Comparison of ENCODE assay signal across 9 mouse cellular contexts in genomic region chr1:171826164-171826563, GRCm38 (mm10). TPM values are rescaled to one million over a fixed set of nuclear protein-coding genes. Genes with fewer than 3 reads are reported as not detected.
A peak's percentile ranks its signal among the peaks of the same experiment; 100 is the strongest.
DNase-seq lines count a peak whose midpoint lies in the region; ATAC-seq and TF ChIP-seq lines count a peak whose summit lies in the region.
"Had no signal": no experiment of that assay in that cellular context is flagged by ENCODE, and none has a peak within 500 bp of the region (broad histone marks: within the 10 kb centered on the region; RNA-seq: fewer than 3 reads in every experiment).

No protein-coding gene starts in this region.

- TF ChIP-seq EP300 in stomach, postnatal 0 days (optimal IDR thresholded peaks at IDR 0.05): no peak

- H3K4me3 ChIP-seq in heart, embryonic 10.5 days: no peak overlapping the region
- no peak overlapping the region for H3K4me3 ChIP-seq in midbrain, embryonic 14.5 days (replicated peaks; ENCODE audit: low read depth, low read length)
- H3K4me3 ChIP-seq in midbrain, embryonic 15.5 days: no peak overlapping the region
- no peak overlapping the region for H3K4me3 ChIP-seq in cortical plate, adult 2 months (ENCODE audit: insufficient read depth, low read length)
- no peak overlapping the region for H3K4me3 ChIP-seq in stomach, postnatal 0 days (ENCODE audit: low read depth, low read length)
- H3K4me3 ChIP-seq in intestine, embryonic 16.5 days (ENCODE audit: low read length): no peak overlapping the region

- H3K27me3 ChIP-seq in heart, embryonic 10.5 days (ENCODE audit: insufficient read depth, poor library complexity, severe bottlenecking): no peaks in the 10 kb centered on the region
- no peaks in the 10 kb centered on the region for H3K27me3 ChIP-seq in midbrain, embryonic 14.5 days (ENCODE audit: control insufficient read depth, insufficient read depth, low read length)
- no peaks in the 10 kb centered on the region for H3K27me3 ChIP-seq in midbrain, embryonic 15.5 days (replicated peaks)
- no peaks in the 10 kb centered on the region for H3K27me3 ChIP-seq in stomach, postnatal 0 days (ENCODE audit: control insufficient read depth, insufficient read depth, low read length)
- H3K27me3 ChIP-seq in intestine, embryonic 16.5 days (replicated peaks; ENCODE audit: control insufficient read depth, insufficient read depth, low read length): no peaks in the 10 kb centered on the region

- peak; percentile 13 to 19 for DNase-seq in heart, adult 18-20 months
- DNase-seq in heart, embryonic 10.5 days (ENCODE audit: low spot score): no peak
- peak; percentile 68 for DNase-seq in midbrain, embryonic 14.5 days
- DNase-seq in stomach, postnatal 0 days (ENCODE audit: low spot score): no peak
- no peak for DNase-seq in heart, postnatal 4 days
- DNase-seq: right cerebral cortex, postnatal 4 days had no signal

- H3K4me2 ChIP-seq in midbrain, embryonic 14.5 days (ENCODE audit: low read length): no peak overlapping the region
- no peak overlapping the region for H3K4me2 ChIP-seq in midbrain, embryonic 15.5 days
- H3K4me2 ChIP-seq in stomach, postnatal 0 days (replicated peaks; ENCODE audit: low read depth): no peak overlapping the region
- H3K4me2 ChIP-seq in intestine, embryonic 16.5 days (ENCODE audit: low read depth, low read length): no peak overlapping the region

- ATAC-seq in midbrain, embryonic 14.5 days (ENCODE audit: low FRiP score, low TSS enrichment): no peak
- ATAC-seq in midbrain, embryonic 15.5 days (replicated peaks): no peak; the same call in 1 of the 2 replicates
- no peak for ATAC-seq in stomach, postnatal 0 days (ENCODE audit: low FRiP score, low TSS enrichment)
- no peak for ATAC-seq in intestine, embryonic 16.5 days

- no peaks in the 10 kb centered on the region for H3K36me3 ChIP-seq in heart, embryonic 10.5 days
- no peaks in the 10 kb centered on the region for H3K36me3 ChIP-seq in midbrain, embryonic 14.5 days (ENCODE audit: control insufficient read depth, insufficient read depth, low read length)
- H3K36me3 ChIP-seq in midbrain, embryonic 15.5 days (replicated peaks): no peaks in the 10 kb centered on the region
- no peaks in the 10 kb centered on the region for H3K36me3 ChIP-seq in stomach, postnatal 0 days (ENCODE audit: control insufficient read depth, insufficient read depth, low read length)
- H3K36me3 ChIP-seq in intestine, embryonic 16.5 days (ENCODE audit: control insufficient read depth, insufficient read depth, low read length): no peaks in the 10 kb centered on the region

- H3K9me3 ChIP-seq in heart, embryonic 10.5 days: no peaks in the 10 kb centered on the region
- no peaks in the 10 kb centered on the region for H3K9me3 ChIP-seq in midbrain, embryonic 14.5 days (ENCODE audit: control insufficient read depth, low read length)
- no peaks in the 10 kb centered on the region for H3K9me3 ChIP-seq in midbrain, embryonic 15.5 days
- no peaks in the 10 kb centered on the region for H3K9me3 ChIP-seq in stomach, postnatal 0 days (ENCODE audit: control insufficient read depth, low read length)
- no peaks in the 10 kb centered on the region for H3K9me3 ChIP-seq in intestine, embryonic 16.5 days (ENCODE audit: control insufficient read depth, low read length)

- peak; percentile 47; the same call in 1 of the 2 replicates for TF ChIP-seq CTCF in cortical plate, adult 2 months (IDR thresholded peaks at IDR 0.05; ENCODE audit: extremely low read depth, insufficient read depth, low read length)
- peak; percentile 72 for TF ChIP-seq CTCF in stomach, postnatal 0 days (IDR thresholded peaks at IDR 0.05; ENCODE audit: low read depth)

- TF ChIP-seq POLR2A in cortical plate, adult 2 months (IDR thresholded peaks at IDR 0.05; ENCODE audit: extremely low read depth, insufficient read depth, low read length): no peak

- H3K9ac ChIP-seq in midbrain, embryonic 14.5 days (replicated peaks; ENCODE audit: low read length): no peak overlapping the region
- H3K9ac ChIP-seq in midbrain, embryonic 15.5 days: no peak overlapping the region
- H3K9ac ChIP-seq in stomach, postnatal 0 days (ENCODE audit: low read length): no peak overlapping the region
- H3K9ac ChIP-seq in intestine, embryonic 16.5 days (ENCODE audit: low read depth, low read length): no peak overlapping the region

- no peak overlapping the region for H3K27ac ChIP-seq in heart, embryonic 10.5 days
- no peak overlapping the region for H3K27ac ChIP-seq in midbrain, embryonic 14.5 days (replicated peaks; ENCODE audit: low read depth, low read length)
- no peak overlapping the region for H3K27ac ChIP-seq in midbrain, embryonic 15.5 days
- H3K27ac ChIP-seq in cortical plate, adult 2 months (ENCODE audit: insufficient read depth, low read length): no peak overlapping the region
- H3K27ac ChIP-seq in stomach, postnatal 0 days (replicated peaks): no peak overlapping the region
- no peak overlapping the region for H3K27ac ChIP-seq in intestine, embryonic 16.5 days (ENCODE audit: low read length)

- no peaks in the 10 kb centered on the region for H3K4me1 ChIP-seq in heart, embryonic 10.5 days
- H3K4me1 ChIP-seq in midbrain, embryonic 14.5 days (ENCODE audit: control insufficient read depth, insufficient read depth, low read length): no peaks in the 10 kb centered on the region
- no peaks in the 10 kb centered on the region for H3K4me1 ChIP-seq in midbrain, embryonic 15.5 days
- H3K4me1 ChIP-seq in cortical plate, adult 2 months (ENCODE audit: control insufficient read depth, insufficient read depth, low read length): no peaks in the 10 kb centered on the region; the same call in 1 of the 2 replicates
- no peaks in the 10 kb centered on the region for H3K4me1 ChIP-seq in stomach, postnatal 0 days (replicated peaks; ENCODE audit: control insufficient read depth, insufficient read depth)
- H3K4me1 ChIP-seq in intestine, embryonic 16.5 days (ENCODE audit: control insufficient read depth, insufficient read depth, low read length): no peaks in the 10 kb centered on the region

RNA-seq across cellular contexts. Expression of gene Cd84, which starts 13.3 kb away (rescaled TPM):
- 1 to 10 TPM; 1.5 to 2.5 TPM for total RNA-seq in heart, adult 18-20 months (2021)
- polyA plus RNA-seq in heart, embryonic 10.5 days (2016; fragmentation: Nextera tagmentation; extraction: Ambion mirVana): 0.34 and 0.48 TPM in 2 replicates
- 0.51 and 1.2 TPM in 2 replicates for polyA plus RNA-seq in midbrain, embryonic 14.5 days (2014; fragmentation: Nextera tagmentation; extraction: Ambion mirVana)
- 0.74 and 1.1 TPM in 2 replicates for polyA plus RNA-seq in midbrain, embryonic 15.5 days (2015; fragmentation: Nextera tagmentation; extraction: Ambion mirVana)
- polyA plus RNA-seq in cortical plate, adult 2 months (2012; rRNA removed): 2.4 and 2.7 TPM in 2 replicates
- polyA plus RNA-seq in stomach, postnatal 0 days (2015; fragmentation: Nextera tagmentation; extraction: Ambion mirVana): 1.5 and 1.8 TPM in 2 replicates
- 1.1 and 1.8 TPM in 2 replicates for polyA plus RNA-seq in intestine, embryonic 16.5 days (2015; fragmentation: Nextera tagmentation; extraction: Ambion mirVana)
- 1 to 10 TPM; 1.6 to 2.3 TPM for total RNA-seq in heart, postnatal 4 days (2021)

RNA-seq across cellular contexts. Expression of gene Slamf1, which starts 59.2 kb away (rescaled TPM):
- total RNA-seq in heart, adult 18-20 months (2021): under 1 TPM; 0.47 to 0.64 TPM
- polyA plus RNA-seq in heart, embryonic 10.5 days (2016; fragmentation: Nextera tagmentation; extraction: Ambion mirVana): 0.26 and 0.36 TPM in 2 replicates
- polyA plus RNA-seq in midbrain, embryonic 14.5 days (2014; fragmentation: Nextera tagmentation; extraction: Ambion mirVana): 0.05 and 0.15 TPM in 2 replicates
- 0.10 and 0.19 TPM in 2 replicates for polyA plus RNA-seq in midbrain, embryonic 15.5 days (2015; fragmentation: Nextera tagmentation; extraction: Ambion mirVana)
- 0.21 and 0.23 TPM in 2 replicates for polyA plus RNA-seq in cortical plate, adult 2 months (2012; rRNA removed)
- 0.05 and 0.06 TPM in 2 replicates for polyA plus RNA-seq in stomach, postnatal 0 days (2015; fragmentation: Nextera tagmentation; extraction: Ambion mirVana)
- polyA plus RNA-seq in intestine, embryonic 16.5 days (2015; fragmentation: Nextera tagmentation; extraction: Ambion mirVana): 0.11 and 0.15 TPM in 2 replicates
- total RNA-seq in heart, postnatal 4 days (2021): under 1 TPM; 0.07 to 0.10 TPM

Comparison
In these comparisons a context has a peak if more than half of its experiments do, and no peak if none do; other contexts are left out.
1. DNase-seq: peak in heart, adult 18-20 months (2 of 2) and midbrain, embryonic 14.5 days (single experiment); none in heart, embryonic 10.5 days (single experiment), stomach, postnatal 0 days (single experiment) and heart, postnatal 4 days (single experiment).